Mouse (Mus musculus) adrenal gland, adult 2 months (tissue): ENCODE measurements around the gene Colca2. TPM values are rescaled to one million over a fixed set of nuclear protein-coding genes. Genes with fewer than 3 reads are reported as not detected.

ENCODE experiments used
- DNase-seq: peaks from one replicate; pipeline ENCODE4 v3.0.0; 2021
- long read RNA-seq: library from polyadenylated mRNA; stranded (forward); transcript quantifications from one replicate; pipeline ENCODE4 v2.0.0, GENCODE M21; 2021
- polyA plus RNA-seq: library from polyadenylated mRNA; depleted of rRNA; stranded (reverse); fragments of >200 nt; gene quantifications from 2 replicates; pipeline ENCODE4 v1.2.3, GENCODE M21; 2012; rRNA removed
- total RNA-seq, 2 experiments: library from RNA; stranded (reverse); gene quantifications; 2 replicates each; pipeline ENCODE4 v1.2.3; 2021

Gene Colca2
- total RNA-seq (1 to 10 TPM; 2.2 to 4.0 TPM), polyA plus RNA-seq (3.5 and 3.8 TPM in 2 replicates)
- long read RNA-seq, partial matches to known transcripts = 0 of 1 reads
- long read RNA-seq, other reads (novel, unspliced or antisense) = 0 of 1 reads

- DNase-seq = peak; percentile 92
Measured at GRCm38 (mm10) chr9:51278500-51279381, at the start of gene Colca2. TSS of gene Colca2 (minus strand) at chr9:51278569.

DNA sequence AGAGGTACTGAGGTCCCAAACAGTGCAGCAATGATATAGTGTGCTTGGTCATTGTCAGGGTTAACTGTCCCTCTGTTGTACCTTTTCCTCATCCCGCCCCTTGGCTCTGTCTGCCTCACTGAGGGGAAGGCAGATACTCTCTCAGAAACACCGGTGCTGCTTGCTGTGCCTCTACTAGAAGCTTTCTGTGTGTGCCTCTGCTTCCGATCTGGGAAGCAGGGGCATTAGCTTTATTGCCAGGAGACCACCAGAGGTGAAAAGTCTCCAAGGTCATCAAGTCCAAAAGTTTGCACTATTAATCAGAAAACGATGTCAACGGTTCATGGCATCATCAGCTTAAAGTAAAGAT, 49.2 kb upstream of the Colca2 start:
- no peak for DNase-seq

GRCm38 (mm10) chr9:51326619-51327554, 48.5 kb upstream of the Colca2 start:
- DNase-seq = no peak

- no peak for DNase-seq
Measured at GRCm38 (mm10) chr9:51324406-51325065, 46.2 kb upstream of the Colca2 start.

- DNase-seq = no peak
Measured at GRCm38 (mm10) chr9:51320096-51320495, 41.7 kb upstream of the Colca2 start.

- no peak for DNase-seq
Measured at GRCm38 (mm10) chr9:51318246-51318645, 39.9 kb upstream of the Colca2 start.

DNA sequence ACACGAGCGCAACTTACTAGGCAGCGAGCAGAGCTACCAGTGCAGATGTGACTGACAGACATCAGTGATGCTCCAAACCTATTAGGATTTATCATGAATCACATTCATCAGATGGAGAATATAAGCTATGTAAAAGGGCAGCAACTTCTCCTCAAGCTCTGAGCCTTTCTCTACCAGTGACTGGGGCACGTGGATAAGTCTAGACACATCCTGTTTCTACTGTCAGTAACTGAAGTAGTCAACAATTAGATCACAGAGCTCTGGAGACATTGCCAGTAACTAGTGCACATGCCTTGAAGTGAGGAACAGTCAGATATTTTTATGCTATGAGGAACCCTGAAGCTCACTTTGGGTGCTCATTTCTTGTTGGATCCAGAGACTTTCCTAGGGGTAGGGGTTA, 39.0 kb upstream of the Colca2 start:
- no peak for DNase-seq

- DNase-seq = no peak
Measured at GRCm38 (mm10) chr9:51315402-51316063, 37.2 kb upstream of the Colca2 start.

GRCm38 (mm10) chr9:51312554-51313317, 34.4 kb upstream of the Colca2 start:
- no peak for DNase-seq

DNA sequence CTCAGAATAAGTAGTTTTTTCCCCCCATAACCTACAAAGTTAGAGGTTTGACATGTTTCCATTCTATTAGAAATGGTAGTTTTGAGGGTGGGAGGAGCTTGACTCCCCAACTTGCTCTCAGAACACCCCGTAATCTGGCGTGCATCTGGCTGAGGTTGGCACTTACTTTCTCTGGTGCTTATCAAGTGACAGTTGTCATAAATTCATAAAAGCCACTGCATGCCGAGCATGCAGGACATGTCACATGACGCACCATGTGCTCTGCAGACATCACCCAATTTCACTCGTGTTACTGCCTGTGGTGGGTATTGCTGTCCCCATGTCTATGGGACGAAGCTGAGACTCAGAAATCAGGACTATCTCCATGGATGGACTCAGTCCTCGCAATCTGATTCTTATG, 32.1 kb upstream of the Colca2 start:
- no peak for DNase-seq

DNA sequence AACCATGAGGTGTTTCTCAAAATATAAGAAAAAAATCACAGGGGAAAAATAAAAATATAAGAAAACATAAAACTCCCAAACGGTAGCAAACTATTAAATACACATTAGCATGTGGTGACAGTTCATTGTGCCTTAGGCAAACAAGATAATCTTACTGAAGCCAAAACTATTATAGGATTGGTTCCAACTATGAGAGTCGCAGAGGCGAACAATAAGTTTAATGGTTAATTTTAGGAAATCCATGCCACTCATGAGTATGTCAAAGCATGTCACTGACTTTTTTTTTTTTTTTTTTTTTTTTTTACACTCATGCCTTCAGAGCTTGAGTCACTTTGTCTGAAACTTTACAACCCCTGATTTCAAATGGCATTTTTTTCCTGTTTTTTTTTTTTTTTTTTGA, 28.0 kb upstream of the Colca2 start:
- DNase-seq = no peak

GRCm38 (mm10) chr9:51305146-51305545, 26.8 kb upstream of the Colca2 start:
- no peak for DNase-seq

DNA sequence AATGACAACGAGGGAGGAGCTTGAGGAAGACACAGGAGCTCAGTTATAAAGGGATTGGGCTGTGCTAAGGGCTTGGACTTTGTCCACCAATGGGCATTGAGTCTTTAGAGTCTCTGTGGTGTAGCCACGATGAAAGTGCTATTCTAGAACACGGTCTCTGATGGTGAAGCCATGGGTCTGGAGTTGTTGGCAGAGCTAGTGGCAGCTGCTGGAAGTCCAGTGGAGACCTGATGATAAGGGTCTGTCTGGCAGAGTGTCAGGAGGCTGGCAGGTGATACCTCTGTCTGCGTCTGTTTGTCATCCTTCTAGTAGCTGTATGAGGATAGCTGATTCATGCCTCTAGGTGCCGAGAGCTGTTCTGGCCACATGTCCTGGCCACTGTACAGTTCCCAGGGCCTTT, 25.6 kb upstream of the Colca2 start:
- no peak for DNase-seq

- no peak for DNase-seq
Measured at GRCm38 (mm10) chr9:51293541-51293940, 15.2 kb upstream of the Colca2 start.

DNA sequence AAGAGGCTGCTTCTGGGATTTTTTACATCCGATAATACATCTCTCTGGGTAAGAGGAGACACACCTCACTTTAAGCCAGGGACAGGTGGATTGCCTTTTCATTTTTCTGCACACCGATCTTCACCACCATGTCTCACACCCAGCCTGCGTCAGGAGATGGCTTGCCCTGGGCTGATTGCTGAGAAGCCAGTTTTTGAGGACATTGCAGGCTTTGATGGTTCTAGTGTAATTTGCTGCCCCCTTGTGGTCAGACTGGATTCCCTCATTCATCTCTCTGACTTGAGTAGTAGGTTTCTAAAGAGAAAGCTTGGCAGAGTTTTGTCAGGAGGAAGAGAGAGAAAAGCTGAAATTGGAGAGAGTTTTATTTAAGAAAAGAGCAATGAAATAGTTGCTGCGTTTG, 14.3 kb upstream of the Colca2 start:
- peak; percentile 70 for DNase-seq

DNA sequence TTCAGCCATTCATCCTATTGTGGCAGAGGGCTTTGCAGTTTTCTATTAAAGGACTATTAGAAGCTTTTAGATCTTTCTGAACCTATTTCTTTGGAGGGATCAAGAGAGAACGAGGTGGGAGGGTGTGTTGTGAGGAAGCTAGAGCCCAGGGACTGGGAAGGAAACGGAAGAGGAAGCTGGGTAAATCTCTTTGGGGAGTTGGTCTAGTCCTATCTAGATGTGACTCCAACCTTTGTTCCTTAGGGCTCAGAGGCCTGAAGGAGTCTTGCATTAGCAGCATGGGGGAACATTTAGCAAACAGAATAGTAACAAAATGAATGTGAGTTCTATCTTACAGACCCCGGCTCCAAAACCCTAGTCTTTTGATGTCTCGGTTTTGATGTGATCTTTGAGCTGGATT, 12.6 kb upstream of the Colca2 start:
- no peak for DNase-seq

GRCm38 (mm10) chr9:51286079-51286478, 7.7 kb upstream of the Colca2 start:
- peak; percentile 45 for DNase-seq

DNA sequence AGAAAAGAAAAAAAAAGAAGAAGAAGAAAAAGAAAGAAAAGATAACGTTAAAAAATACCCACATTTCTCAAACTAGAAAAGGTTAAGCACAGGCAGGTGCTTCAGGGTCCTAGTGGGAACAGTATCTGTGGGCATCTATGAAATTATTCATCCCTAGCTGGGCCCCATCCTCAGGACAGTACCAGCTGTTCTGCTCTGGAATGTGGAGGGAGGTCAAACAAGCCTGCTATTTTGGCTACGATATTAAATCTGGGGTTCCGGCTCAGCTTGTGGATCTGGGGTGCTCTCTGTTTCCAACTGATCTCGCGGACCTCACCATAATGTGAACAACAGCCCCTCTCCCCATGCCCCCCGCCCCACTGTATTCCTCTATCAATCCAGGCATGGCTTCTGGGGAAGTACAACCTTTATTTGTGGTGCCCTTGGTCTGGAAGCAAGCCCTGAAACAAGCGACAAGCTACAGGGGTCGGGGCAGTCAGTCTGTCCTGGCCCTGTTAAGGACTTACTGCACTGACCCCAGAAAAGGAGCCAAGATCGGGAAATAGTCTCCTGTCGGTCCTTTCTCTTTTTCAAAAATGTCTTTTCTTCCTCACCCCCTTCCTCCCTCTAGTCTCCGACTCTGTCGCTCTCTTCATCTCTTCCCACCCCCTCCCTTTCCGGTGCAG, 403 bp downstream of the Colca2 start:
- DNase-seq = no peak

DNA sequence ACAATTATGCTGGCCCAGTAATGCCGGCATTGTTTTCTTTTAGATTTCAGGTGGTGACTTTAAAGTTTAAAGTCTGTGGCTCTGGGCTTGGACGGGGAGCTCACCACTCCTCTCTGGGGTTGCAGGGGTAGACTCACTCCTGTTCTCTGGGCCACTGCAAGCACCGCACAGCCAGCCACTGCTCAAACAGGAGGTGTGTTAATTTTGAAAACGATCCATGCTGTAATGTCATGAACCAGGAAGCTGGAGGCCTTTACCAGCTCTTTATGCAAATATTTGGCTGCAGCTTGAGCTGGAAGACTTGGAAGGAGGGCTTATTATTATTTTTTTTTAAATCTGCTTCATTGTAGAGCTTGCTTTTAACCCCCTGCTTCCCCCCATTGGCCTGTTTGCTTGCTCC, 3.7 kb downstream of the Colca2 start:
- peak; percentile 47 for DNase-seq

DNA sequence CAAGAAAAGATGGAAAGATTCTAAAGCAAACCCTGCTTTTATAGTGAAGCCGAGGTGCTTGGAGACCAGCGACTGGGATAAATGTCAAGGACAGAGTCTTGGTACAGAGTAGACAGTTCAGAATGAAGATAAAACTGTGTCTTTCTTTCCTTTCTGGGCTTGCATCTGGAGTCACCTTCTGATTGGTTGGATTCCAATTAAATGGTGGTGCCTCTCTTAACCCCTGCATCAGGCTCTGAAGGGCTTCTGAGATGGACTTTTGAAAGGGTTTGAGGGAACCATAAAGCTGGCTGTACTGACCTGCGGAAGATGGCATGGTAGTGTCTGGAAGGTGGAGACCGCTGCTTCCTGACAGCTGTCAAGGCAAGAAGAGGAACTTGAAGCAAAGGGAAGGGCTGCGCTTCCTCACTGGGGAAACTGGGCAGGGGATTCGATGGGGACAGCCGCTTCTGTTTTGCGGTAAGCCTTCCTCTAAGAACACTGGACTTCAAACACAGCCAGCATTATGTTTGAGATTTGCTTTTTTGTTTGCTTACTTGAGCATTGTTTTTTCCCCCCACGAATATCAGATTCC, 4.7 kb downstream of the Colca2 start:
- peak; percentile 60 for DNase-seq
